Mouse (Mus musculus): ENCODE measurements around the gene C1qtnf12. TPM values are rescaled to one million over a fixed set of nuclear protein-coding genes. Genes with fewer than 3 reads are reported as not detected.

C1qtnf12 gene
- polyA plus RNA-seq (2015; fragmentation: Nextera tagmentation; extraction: Ambion mirVana), result 8.2 and 11.0 TPM in 2 replicates

- H3K4me3 ChIP-seq (replicated peaks), result peak within 1 kb of the TSS; percentile 41
- under 1% methylated on average over 42 of the region's 42 CpGs for WGBS
- peak within 1 kb of the TSS; percentile 78 for H3K4me2 ChIP-seq (replicated peaks)
- peak within 1 kb of the TSS; percentile 44; the same call in 1 of the 2 replicates for H3K27ac ChIP-seq
- H3K9me3 ChIP-seq, result no peaks in the 10 kb centered on the region
- peak; percentile 79 for ATAC-seq
- peak within 1 kb of the TSS; percentile 69 for H3K9ac ChIP-seq (replicated peaks)
- H3K27me3 ChIP-seq, result no peaks in the 10 kb centered on the region
- H3K36me3 ChIP-seq, result peaks cover 41% of the 10 kb centered on the region
- H3K4me1 ChIP-seq (replicated peaks), result peaks cover 19% of the 10 kb centered on the region
Observed at GRCm38 (mm10) chr4:155962167-155962971, at the start of gene C1qtnf12. Gene C1qtnf12, plus strand, starts transcription at chr4:155962318.

- no peaks in the 10 kb centered on the region for H3K36me3 ChIP-seq
- H3K4me1 ChIP-seq (replicated peaks), result no peaks in the 10 kb centered on the region
- H3K27ac ChIP-seq, result no peak overlapping the region
- H3K9ac ChIP-seq (replicated peaks), result no peak overlapping the region
- 77% methylated on average over 1 of the region's 1 CpGs for WGBS
- H3K4me2 ChIP-seq (replicated peaks), result no peak overlapping the region
- H3K4me3 ChIP-seq (replicated peaks), result no peak overlapping the region
- H3K27me3 ChIP-seq, result no peaks in the 10 kb centered on the region
- no peak for ATAC-seq
- H3K9me3 ChIP-seq, result no peaks in the 10 kb centered on the region
Observed at GRCm38 (mm10) chr4:155932031-155932430, 30.1 kb upstream of the C1qtnf12 start.

- Histone ChIP-seq H3K36me3 (peaks cover 16% of the 10 kb centered on the region), H3K27me3 (peaks cover 10% of the 10 kb centered on the region; the same call in 1 of the 2 replicates), H3K4me2 (replicated peaks) (peak overlapping the region; percentile 88), H3K9me3 (no peaks in the 10 kb centered on the region), H3K27ac (peak overlapping the region; percentile 86), H3K4me3 (replicated peaks) (peak overlapping the region; percentile 96), H3K9ac (replicated peaks) (peak overlapping the region; percentile 94), H3K4me1 (replicated peaks) (peaks cover 25% of the 10 kb centered on the region)
- ATAC-seq, result peak; percentile 68
- under 1% methylated on average over 17 of the region's 17 CpGs for WGBS
Observed at GRCm38 (mm10) chr4:155943049-155943452, 19.1 kb upstream of the C1qtnf12 start.

GRCm38 (mm10) chr4:155943534-155944249 lies 18.4 kb upstream of the C1qtnf12 start, which contains the start of gene Ube2j2:
Gene Ube2j2, plus strand, starts transcription at chr4:155943831.
- no peaks in the 10 kb centered on the region for H3K9me3 ChIP-seq
- peaks cover 25% of the 10 kb centered on the region for H3K4me1 ChIP-seq (replicated peaks)
- H3K27ac ChIP-seq, result peak within 1 kb of the TSS; percentile 86
- H3K9ac ChIP-seq (replicated peaks), result peak within 1 kb of the TSS; percentile 94
- peaks cover 22% of the 10 kb centered on the region for H3K36me3 ChIP-seq
- H3K4me2 ChIP-seq (replicated peaks), result peak within 1 kb of the TSS; percentile 88
- peaks cover 10% of the 10 kb centered on the region; the same call in 1 of the 2 replicates for H3K27me3 ChIP-seq
- under 1% methylated on average over 85 of the region's 85 CpGs for WGBS
- peak within 1 kb of the TSS; percentile 96 for H3K4me3 ChIP-seq (replicated peaks)
- ATAC-seq, result peak; percentile 99

GRCm38 (mm10) chr4:155944271-155944670 lies 17.8 kb upstream of the C1qtnf12 start:
- H3K27me3 ChIP-seq, result peaks cover 10% of the 10 kb centered on the region; the same call in 1 of the 2 replicates
- H3K4me2 ChIP-seq (replicated peaks), result peak overlapping the region; percentile 88
- peaks cover 27% of the 10 kb centered on the region for H3K36me3 ChIP-seq
- H3K9ac ChIP-seq (replicated peaks), result peak overlapping the region; percentile 94
- H3K4me1 ChIP-seq (replicated peaks), result peaks cover 25% of the 10 kb centered on the region
- H3K4me3 ChIP-seq (replicated peaks), result peak overlapping the region; percentile 96
- H3K27ac ChIP-seq, result peak overlapping the region; percentile 82
- WGBS, result under 1% methylated on average over 17 of the region's 17 CpGs
- no peaks in the 10 kb centered on the region for H3K9me3 ChIP-seq
- ATAC-seq, result peak; percentile 2; the same call in 1 of the 2 replicates

- H3K9ac ChIP-seq (replicated peaks), result no peak overlapping the region
- H3K36me3 ChIP-seq, result peaks cover 55% of the 10 kb centered on the region
- no peak overlapping the region for H3K4me3 ChIP-seq (replicated peaks)
- no peaks in the 10 kb centered on the region for H3K9me3 ChIP-seq
- no peak overlapping the region for H3K4me2 ChIP-seq (replicated peaks)
- no peak overlapping the region for H3K27ac ChIP-seq
- H3K4me1 ChIP-seq (replicated peaks), result peaks cover 25% of the 10 kb centered on the region
- ATAC-seq, result no peak
- no peaks in the 10 kb centered on the region for H3K27me3 ChIP-seq
Observed at GRCm38 (mm10) chr4:155947094-155947493, 15.0 kb upstream of the C1qtnf12 start.

- Histone ChIP-seq H3K27me3 (no peaks in the 10 kb centered on the region), H3K36me3 (peaks cover 79% of the 10 kb centered on the region), H3K4me3 (replicated peaks) (no peak overlapping the region), H3K4me1 (replicated peaks) (no peaks in the 10 kb centered on the region), H3K9me3 (no peaks in the 10 kb centered on the region), H3K27ac (no peak overlapping the region), H3K9ac (replicated peaks) (no peak overlapping the region), H3K4me2 (replicated peaks) (no peak overlapping the region)
- ATAC-seq, result no peak
- 97% methylated on average over 6 of the region's 6 CpGs for WGBS
Observed at GRCm38 (mm10) chr4:155955491-155955890, 6.6 kb upstream of the C1qtnf12 start.

GRCm38 (mm10) chr4:155959275-155959674 lies 2.8 kb upstream of the C1qtnf12 start:
- Histone ChIP-seq H3K4me3 (replicated peaks) (no peak overlapping the region), H3K9me3 (no peaks in the 10 kb centered on the region), H3K27ac (no peak overlapping the region), H3K27me3 (no peaks in the 10 kb centered on the region), H3K4me2 (replicated peaks) (no peak overlapping the region), H3K36me3 (peaks cover 45% of the 10 kb centered on the region), H3K4me1 (replicated peaks) (peaks cover 19% of the 10 kb centered on the region), H3K9ac (replicated peaks) (no peak overlapping the region)
- ATAC-seq, result peak; percentile 61
- 7% methylated on average over 5 of the region's 5 CpGs for WGBS

- 45% methylated on average over 7 of the region's 7 CpGs for WGBS
- Histone ChIP-seq H3K4me2 (replicated peaks) (peak overlapping the region; percentile 78), H3K4me1 (replicated peaks) (peaks cover 19% of the 10 kb centered on the region), H3K36me3 (peaks cover 34% of the 10 kb centered on the region), H3K27me3 (no peaks in the 10 kb centered on the region), H3K9ac (replicated peaks) (peak overlapping the region; percentile 69; the same call in 1 of the 2 replicates), H3K4me3 (replicated peaks) (peak overlapping the region; percentile 41; the same call in 1 of the 2 replicates), H3K9me3 (no peaks in the 10 kb centered on the region), H3K27ac (0 out of 2 replicates have a peak overlapping the region, but pooled peaks have one; percentile 44)
- no peak for ATAC-seq
Observed at GRCm38 (mm10) chr4:155963106-155963505, 988 bp downstream of the C1qtnf12 start.

GRCm38 (mm10) chr4:155964396-155964795 lies 2.3 kb downstream of the C1qtnf12 start:
- 95% methylated on average over 11 of the region's 11 CpGs for WGBS
- Histone ChIP-seq H3K4me1 (replicated peaks) (peaks cover 19% of the 10 kb centered on the region), H3K36me3 (peaks cover 26% of the 10 kb centered on the region), H3K9ac (replicated peaks) (no peak overlapping the region), H3K4me2 (replicated peaks) (no peak overlapping the region), H3K27me3 (no peaks in the 10 kb centered on the region), H3K27ac (no peak overlapping the region), H3K9me3 (no peaks in the 10 kb centered on the region), H3K4me3 (replicated peaks) (no peak overlapping the region)
- ATAC-seq, result no peak

- no peak for ATAC-seq
- H3K4me2 ChIP-seq (replicated peaks), result no peak overlapping the region
- 85% methylated on average over 13 of the region's 13 CpGs for WGBS
Observed at GRCm38 (mm10) chr4:155969043-155969653, 7.0 kb downstream of the C1qtnf12 start.

More at GRCm38 (mm10) chr4:155969043-155969653, 7.0 kb downstream of the C1qtnf12 start:
- peaks cover 25% of the 10 kb centered on the region for H3K36me3 ChIP-seq
- H3K27ac ChIP-seq, result no peak overlapping the region
- H3K9ac ChIP-seq (replicated peaks), result no peak overlapping the region
- no peaks in the 10 kb centered on the region for H3K4me1 ChIP-seq (replicated peaks)
- no peak overlapping the region for H3K4me3 ChIP-seq (replicated peaks)
- H3K9me3 ChIP-seq, result no peaks in the 10 kb centered on the region
- H3K27me3 ChIP-seq, result no peaks in the 10 kb centered on the region
